Mouse (Mus musculus): ENCODE results near the gene Asb2. TPM values are rescaled to one million over a fixed set of nuclear protein-coding genes. Genes with fewer than 3 reads are reported as not detected.

Gene Asb2
- polyA plus RNA-seq, 1 experiment from 2014 or later = 1.2 TPM

DNA sequence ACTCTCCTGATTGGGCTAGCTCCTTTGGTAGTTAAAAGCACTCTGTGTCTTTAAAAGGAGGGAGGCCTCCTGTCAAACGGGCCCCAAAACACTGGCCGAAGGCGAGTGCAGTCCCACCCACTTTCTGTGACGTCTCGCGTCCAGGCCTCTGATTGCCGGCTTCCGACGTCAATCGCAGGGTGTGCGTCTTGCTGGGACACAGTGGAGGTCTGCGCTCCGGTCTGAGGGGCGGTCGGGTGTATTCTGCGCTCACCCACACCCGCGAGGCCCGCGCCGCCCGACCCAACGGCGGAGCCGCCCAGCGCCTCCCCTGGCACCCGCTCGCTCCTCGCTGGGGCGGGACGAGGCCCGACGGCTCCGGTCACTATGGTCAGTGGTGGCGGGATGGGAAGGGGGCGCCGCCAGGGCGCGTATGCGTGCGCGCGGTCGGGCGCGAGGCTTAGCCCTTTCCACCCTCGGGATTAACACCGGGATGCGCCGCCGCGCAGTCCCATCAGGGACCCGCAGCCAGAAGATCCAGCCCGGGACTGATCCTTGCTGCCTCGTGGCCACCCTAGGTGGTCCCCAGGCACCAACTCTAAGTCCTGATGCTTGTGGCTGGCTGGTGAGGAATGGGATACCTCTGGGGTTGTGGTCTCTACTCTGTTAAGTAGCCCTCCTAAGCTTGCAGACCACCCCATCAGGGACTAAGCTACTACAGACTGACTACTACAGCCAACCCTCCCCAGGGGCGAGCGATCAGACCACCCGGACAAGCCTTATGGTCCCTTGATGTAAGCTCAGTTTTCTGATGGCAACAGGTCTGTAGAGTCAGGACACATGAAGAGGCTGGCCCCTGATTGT, 32.9 kb upstream of the Asb2 start, which contains the start of gene Otub2:
Gene Otub2 (plus strand): TSS at position 178 of the 843 bp plus-strand sequence.
- ATAC-seq (replicated peaks; ENCODE audit: insufficient number of reproducible peaks, low FRiP score, low TSS enrichment, low read depth) (peak; percentile 98), DNase-seq (ENCODE audit: low spot score) (peak; percentile 97)
- Histone ChIP-seq H3K4me1 (ENCODE audit: control insufficient read depth, insufficient read depth, low read length) (no peaks in the 10 kb centered on the region), H3K4me3 (ENCODE audit: low read depth, low read length) (peak within 1 kb of the TSS; percentile 74), H3K9me3 (replicated peaks; ENCODE audit: control insufficient read depth, low read length) (no peaks in the 10 kb centered on the region), H3K27me3 (ENCODE audit: control insufficient read depth, insufficient read depth, low read length) (no peaks in the 10 kb centered on the region), H3K4me2 (ENCODE audit: low read depth, low read length) (peak within 1 kb of the TSS; percentile 65), H3K9ac (replicated peaks; ENCODE audit: low read length) (peak within 1 kb of the TSS; percentile 91), H3K27ac (replicated peaks; ENCODE audit: low read depth, low read length) (peak within 1 kb of the TSS; percentile 32; the same call in 1 of the 2 replicates), H3K36me3 (replicated peaks; ENCODE audit: control insufficient read depth, insufficient read depth, low read depth, low read length) (no peaks in the 10 kb centered on the region)
- under 1% methylated on average over 57 of the region's 58 CpGs for WGBS

DNA sequence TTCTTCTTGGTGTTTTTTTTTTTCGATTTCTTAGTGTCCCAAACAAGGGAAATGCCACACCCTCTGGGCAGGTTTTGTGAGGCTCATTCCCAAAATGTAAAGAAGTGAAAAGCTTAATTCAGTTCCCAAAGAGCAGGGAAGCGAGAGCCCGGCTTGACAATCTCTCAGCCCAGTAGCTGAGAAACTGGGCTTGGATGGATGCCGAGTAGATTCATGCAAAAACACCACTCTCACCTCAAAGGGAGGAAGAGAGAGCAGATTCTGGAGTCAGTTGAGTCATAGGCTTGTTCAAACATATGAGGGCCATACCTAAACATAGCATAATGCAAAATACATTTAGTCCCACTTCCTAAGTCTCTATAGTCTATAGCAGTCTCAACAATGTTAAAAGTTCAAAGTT, 24.4 kb upstream of the Asb2 start:
- ATAC-seq (replicated peaks; ENCODE audit: insufficient number of reproducible peaks, low FRiP score, low TSS enrichment, low read depth) = no peak
- WGBS = 81% methylated on average over 4 of the region's 4 CpGs
- H3K9ac ChIP-seq (replicated peaks; ENCODE audit: low read length) = no peak overlapping the region

DNA sequence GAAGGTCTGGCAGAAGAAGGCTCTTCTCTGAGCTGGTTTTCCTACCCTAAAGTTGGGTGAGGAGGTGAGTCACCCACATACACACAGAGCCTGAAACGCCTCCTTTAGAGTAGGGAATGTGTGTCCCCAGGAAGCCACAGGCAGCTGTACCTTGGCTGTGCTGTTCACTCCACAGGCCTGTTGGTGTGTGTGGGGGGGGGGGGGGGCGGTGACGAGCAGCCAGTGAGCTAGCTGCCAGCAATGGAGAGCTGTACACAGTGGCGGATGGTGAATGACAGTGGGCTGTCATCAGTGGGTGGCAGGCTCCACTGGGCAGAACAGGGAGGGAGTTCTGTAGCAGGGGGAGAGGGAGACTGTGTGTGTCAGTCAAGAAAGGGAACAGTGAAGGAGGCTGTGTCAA, 21.0 kb upstream of the Asb2 start:
- 79% methylated on average over 4 of the region's 4 CpGs for WGBS
- no peaks in the 10 kb centered on the region for H3K9me3 ChIP-seq (replicated peaks; ENCODE audit: control insufficient read depth, low read length)
- H3K27ac ChIP-seq (replicated peaks; ENCODE audit: low read depth, low read length) = no peak overlapping the region
- H3K27me3 ChIP-seq (ENCODE audit: control insufficient read depth, insufficient read depth, low read length) = no peaks in the 10 kb centered on the region
- H3K4me2 ChIP-seq (ENCODE audit: low read depth, low read length) = no peak overlapping the region
- H3K4me1 ChIP-seq (ENCODE audit: control insufficient read depth, insufficient read depth, low read length) = no peaks in the 10 kb centered on the region
- no peak for ATAC-seq (replicated peaks; ENCODE audit: insufficient number of reproducible peaks, low FRiP score, low TSS enrichment, low read depth)
- H3K9ac ChIP-seq (replicated peaks; ENCODE audit: low read length) = no peak overlapping the region
- H3K36me3 ChIP-seq (replicated peaks; ENCODE audit: control insufficient read depth, insufficient read depth, low read depth, low read length) = no peaks in the 10 kb centered on the region
- H3K4me3 ChIP-seq (ENCODE audit: low read depth, low read length) = no peak overlapping the region
- DNase-seq (ENCODE audit: low spot score) = no peak

More for the DNA sequence above, 24.4 kb upstream of the Asb2 start:
- no peaks in the 10 kb centered on the region for H3K4me1 ChIP-seq (ENCODE audit: control insufficient read depth, insufficient read depth, low read length)
- no peak overlapping the region for H3K4me3 ChIP-seq (ENCODE audit: low read depth, low read length)
- H3K27me3 ChIP-seq (ENCODE audit: control insufficient read depth, insufficient read depth, low read length) = no peaks in the 10 kb centered on the region
- no peak overlapping the region for H3K4me2 ChIP-seq (ENCODE audit: low read depth, low read length)
- no peaks in the 10 kb centered on the region for H3K9me3 ChIP-seq (replicated peaks; ENCODE audit: control insufficient read depth, low read length)
- no peaks in the 10 kb centered on the region for H3K36me3 ChIP-seq (replicated peaks; ENCODE audit: control insufficient read depth, insufficient read depth, low read depth, low read length)
- H3K27ac ChIP-seq (replicated peaks; ENCODE audit: low read depth, low read length) = no peak overlapping the region
- no peak for DNase-seq (ENCODE audit: low spot score)

DNA sequence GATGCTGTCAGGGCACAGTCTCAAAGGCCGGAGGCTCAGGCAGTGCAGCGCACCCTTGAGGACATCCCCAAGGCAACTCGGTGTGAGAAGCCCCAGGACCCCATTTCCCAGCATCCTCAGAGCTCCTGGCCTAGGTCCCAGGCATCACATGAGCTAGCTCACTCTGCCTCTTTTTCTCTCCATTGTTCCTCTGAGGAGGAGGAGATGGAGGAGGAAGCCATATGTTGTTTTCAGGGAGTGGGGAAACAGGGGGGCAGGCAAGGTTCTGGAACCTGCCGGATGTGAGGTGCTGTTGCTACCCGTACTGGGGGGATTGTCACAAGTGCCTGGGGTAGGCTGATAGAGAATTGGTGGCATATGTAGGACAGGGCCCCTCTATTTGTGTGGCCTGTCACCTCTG, 20.3 kb upstream of the Asb2 start:
- Histone ChIP-seq H3K4me3 (ENCODE audit: low read depth, low read length) (no peak overlapping the region), H3K9me3 (replicated peaks; ENCODE audit: control insufficient read depth, low read length) (no peaks in the 10 kb centered on the region), H3K27ac (replicated peaks; ENCODE audit: low read depth, low read length) (no peak overlapping the region), H3K9ac (replicated peaks; ENCODE audit: low read length) (no peak overlapping the region), H3K4me1 (ENCODE audit: control insufficient read depth, insufficient read depth, low read length) (no peaks in the 10 kb centered on the region), H3K27me3 (ENCODE audit: control insufficient read depth, insufficient read depth, low read length) (no peaks in the 10 kb centered on the region), H3K36me3 (replicated peaks; ENCODE audit: control insufficient read depth, insufficient read depth, low read depth, low read length) (no peaks in the 10 kb centered on the region), H3K4me2 (ENCODE audit: low read depth, low read length) (no peak overlapping the region)
- ATAC-seq (replicated peaks; ENCODE audit: insufficient number of reproducible peaks, low FRiP score, low TSS enrichment, low read depth) = no peak
- WGBS = 59% methylated on average over 5 of the region's 5 CpGs
- DNase-seq (ENCODE audit: low spot score) = no peak

DNA sequence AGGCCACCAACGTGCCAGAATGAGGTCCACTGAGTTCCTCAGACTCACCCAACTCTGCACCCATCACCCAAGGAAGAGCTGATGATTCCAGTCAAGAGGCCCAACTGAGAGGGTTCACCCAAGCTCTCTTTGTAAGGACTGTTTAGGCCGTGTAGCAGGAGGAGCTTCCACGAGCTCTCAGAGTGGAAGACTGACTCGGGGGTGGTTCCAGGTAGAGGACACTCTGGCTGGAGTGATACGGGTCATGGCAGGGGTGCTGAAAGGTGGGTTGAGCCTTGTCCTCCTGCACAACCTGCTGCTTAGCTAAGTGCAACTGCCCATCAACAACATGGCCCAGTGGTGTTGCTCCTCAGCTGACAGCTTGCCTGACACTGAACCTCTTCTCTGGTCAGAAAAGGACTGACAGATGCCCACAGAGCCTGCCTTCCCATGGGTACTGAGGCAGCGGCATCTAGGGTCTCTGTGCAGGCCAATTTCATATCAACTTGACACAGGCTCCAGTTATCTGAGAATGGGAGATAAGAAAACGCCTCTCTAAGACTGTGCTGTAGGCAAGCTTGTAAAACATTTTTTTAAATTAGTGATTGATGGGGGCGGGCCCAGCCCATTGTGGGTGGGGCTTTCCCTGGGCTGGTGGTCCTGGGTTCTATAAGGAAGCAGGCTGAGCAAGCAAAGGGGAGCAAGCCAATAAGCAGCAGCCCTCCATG, 17.9 kb upstream of the Asb2 start:
- DNase-seq (ENCODE audit: low spot score) (no peak), ATAC-seq (replicated peaks; ENCODE audit: insufficient number of reproducible peaks, low FRiP score, low TSS enrichment, low read depth) (no peak)
- H3K4me3 ChIP-seq (ENCODE audit: low read depth, low read length) = no peak overlapping the region
- H3K4me2 ChIP-seq (ENCODE audit: low read depth, low read length) = no peak overlapping the region
- H3K36me3 ChIP-seq (replicated peaks; ENCODE audit: control insufficient read depth, insufficient read depth, low read depth, low read length) = no peaks in the 10 kb centered on the region
- WGBS = 75% methylated on average over 8 of the region's 8 CpGs
- no peaks in the 10 kb centered on the region for H3K27me3 ChIP-seq (ENCODE audit: control insufficient read depth, insufficient read depth, low read length)
- H3K9ac ChIP-seq (replicated peaks; ENCODE audit: low read length) = no peak overlapping the region
- H3K4me1 ChIP-seq (ENCODE audit: control insufficient read depth, insufficient read depth, low read length) = no peaks in the 10 kb centered on the region
- no peak overlapping the region for H3K27ac ChIP-seq (replicated peaks; ENCODE audit: low read depth, low read length)
- no peaks in the 10 kb centered on the region for H3K9me3 ChIP-seq (replicated peaks; ENCODE audit: control insufficient read depth, low read length)

DNA sequence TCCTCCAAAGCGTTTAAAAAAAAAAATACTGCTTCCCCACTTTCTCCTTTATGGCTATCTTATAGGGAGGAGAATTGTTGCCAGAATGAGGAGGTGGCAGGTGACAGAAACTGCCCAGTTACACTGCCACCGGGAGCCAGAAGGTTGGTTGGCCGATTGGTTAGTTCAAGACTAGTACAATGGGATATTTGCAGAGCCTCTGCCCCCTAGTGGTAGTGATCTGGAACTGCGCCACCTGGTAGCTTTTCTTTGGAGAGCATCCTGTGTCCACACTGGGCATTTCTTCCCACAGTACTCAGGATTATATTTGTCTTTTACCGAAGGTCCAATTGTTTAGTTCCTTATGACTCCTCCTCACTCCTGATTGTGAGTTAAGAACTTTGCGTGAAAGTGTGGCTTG, 15.9 kb upstream of the Asb2 start:
- no peak for ATAC-seq (replicated peaks; ENCODE audit: insufficient number of reproducible peaks, low FRiP score, low TSS enrichment, low read depth)

DNA sequence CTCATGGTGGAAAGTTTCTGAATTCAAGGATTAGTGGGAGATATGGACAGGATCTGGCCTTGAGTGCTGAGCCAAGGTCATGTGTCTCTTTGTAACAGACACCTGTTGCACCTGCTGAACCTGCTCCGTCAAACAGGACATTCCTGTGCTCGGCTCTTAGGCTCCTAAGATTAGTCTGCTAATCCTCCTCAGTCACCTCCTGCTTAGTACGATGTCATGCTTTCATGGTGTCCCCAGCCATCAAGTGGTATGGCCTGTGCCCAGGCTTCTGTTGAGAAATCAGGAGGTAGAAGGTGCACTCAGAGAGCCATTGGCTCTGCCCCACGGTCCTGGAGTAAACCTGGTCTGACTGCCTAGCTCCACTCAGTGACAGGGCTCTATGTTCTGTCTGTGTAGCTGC, 15.1 kb upstream of the Asb2 start:
- no peaks in the 10 kb centered on the region for H3K36me3 ChIP-seq (replicated peaks; ENCODE audit: control insufficient read depth, insufficient read depth, low read depth, low read length)
- WGBS = 80% methylated on average over 4 of the region's 4 CpGs
- ATAC-seq (replicated peaks; ENCODE audit: insufficient number of reproducible peaks, low FRiP score, low TSS enrichment, low read depth) (no peak), DNase-seq (ENCODE audit: low spot score) (no peak)
- no peaks in the 10 kb centered on the region for H3K4me1 ChIP-seq (ENCODE audit: control insufficient read depth, insufficient read depth, low read length)
- no peak overlapping the region for H3K27ac ChIP-seq (replicated peaks; ENCODE audit: low read depth, low read length)
- no peaks in the 10 kb centered on the region for H3K27me3 ChIP-seq (ENCODE audit: control insufficient read depth, insufficient read depth, low read length)
- no peak overlapping the region for H3K4me2 ChIP-seq (ENCODE audit: low read depth, low read length)
- no peaks in the 10 kb centered on the region for H3K9me3 ChIP-seq (replicated peaks; ENCODE audit: control insufficient read depth, low read length)
- no peak overlapping the region for H3K9ac ChIP-seq (replicated peaks; ENCODE audit: low read length)
- H3K4me3 ChIP-seq (ENCODE audit: low read depth, low read length) = no peak overlapping the region

More for the DNA sequence above, 15.9 kb upstream of the Asb2 start:
- Histone ChIP-seq H3K4me2 (ENCODE audit: low read depth, low read length) (no peak overlapping the region), H3K9me3 (replicated peaks; ENCODE audit: control insufficient read depth, low read length) (no peaks in the 10 kb centered on the region), H3K4me3 (ENCODE audit: low read depth, low read length) (no peak overlapping the region), H3K4me1 (ENCODE audit: control insufficient read depth, insufficient read depth, low read length) (no peaks in the 10 kb centered on the region), H3K27ac (replicated peaks; ENCODE audit: low read depth, low read length) (no peak overlapping the region), H3K9ac (replicated peaks; ENCODE audit: low read length) (no peak overlapping the region), H3K27me3 (ENCODE audit: control insufficient read depth, insufficient read depth, low read length) (no peaks in the 10 kb centered on the region), H3K36me3 (replicated peaks; ENCODE audit: control insufficient read depth, insufficient read depth, low read depth, low read length) (no peaks in the 10 kb centered on the region)
- DNase-seq (ENCODE audit: low spot score) = peak; percentile 73
- WGBS = 31% methylated on average over 6 of the region's 6 CpGs

DNA sequence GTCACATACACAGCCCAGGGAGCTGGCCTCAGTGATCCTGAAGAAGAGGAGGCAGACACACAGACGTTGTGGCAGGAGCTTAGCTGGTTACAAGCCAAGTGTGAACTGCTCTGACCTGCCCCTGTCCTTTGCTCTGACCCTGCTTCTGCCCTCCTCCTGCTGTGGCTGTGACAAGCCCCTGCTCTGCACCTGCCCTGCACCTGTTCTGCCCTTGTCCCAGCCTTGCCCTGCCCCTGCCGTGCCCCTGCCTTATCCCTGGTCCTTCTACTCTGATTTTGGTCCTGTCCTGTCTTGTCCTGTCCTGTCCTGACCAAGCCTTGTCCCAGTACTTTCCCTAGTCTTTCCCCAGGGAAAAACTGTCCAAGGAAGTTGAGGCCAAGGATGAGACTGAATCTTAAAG, 13.0 kb upstream of the Asb2 start:
- Histone ChIP-seq H3K9me3 (replicated peaks; ENCODE audit: control insufficient read depth, low read length) (no peaks in the 10 kb centered on the region), H3K27me3 (ENCODE audit: control insufficient read depth, insufficient read depth, low read length) (no peaks in the 10 kb centered on the region), H3K9ac (replicated peaks; ENCODE audit: low read length) (no peak overlapping the region), H3K4me1 (ENCODE audit: control insufficient read depth, insufficient read depth, low read length) (no peaks in the 10 kb centered on the region), H3K4me3 (ENCODE audit: low read depth, low read length) (no peak overlapping the region), H3K4me2 (ENCODE audit: low read depth, low read length) (no peak overlapping the region), H3K27ac (replicated peaks; ENCODE audit: low read depth, low read length) (no peak overlapping the region), H3K36me3 (replicated peaks; ENCODE audit: control insufficient read depth, insufficient read depth, low read depth, low read length) (no peaks in the 10 kb centered on the region)
- ATAC-seq (replicated peaks; ENCODE audit: insufficient number of reproducible peaks, low FRiP score, low TSS enrichment, low read depth) (no peak), DNase-seq (ENCODE audit: low spot score) (no peak)
- 60% methylated on average over 2 of the region's 2 CpGs for WGBS

Measured in embryonic facial prominence, embryonic 11.5 days (tissue).